Mouse (Mus musculus) testis, adult 2 months (tissue): ENCODE measurements at regions not wholly inside any gene's neighbourhood (a gene's known extent, or its start where the extent isn't known, plus 50 kb on each side); places are given as distances from the start of the nearest gene placed in this dataset.
"Not testable (repeated sequence)": the region's sequence is repeated elsewhere in the genome, so short reads cannot be mapped to it uniquely, and the experiment has no call there.

Experiments
- H3K27ac ChIP-seq: fragments of 200-500 bp; 2 replicates; pipeline ENCODE4 v1.5.1; 2012; ENCODE audit warnings: low read depth, low read length; ENCODE audit not compliant: control insufficient read depth, insufficient read depth
- H3K27me3 ChIP-seq: fragments of 200-500 bp; 2 replicates; pipeline ENCODE4 v1.6.1; 2012; ENCODE audit warnings: mild to moderate bottlenecking, low read length, moderate library complexity; ENCODE audit not compliant: control insufficient read depth, insufficient read depth
- H3K36me3 ChIP-seq: fragments of 200-500 bp; 2 replicates; pipeline ENCODE4 v1.6.1; 2012; ENCODE audit warnings: mild to moderate bottlenecking, low read length; ENCODE audit not compliant: control insufficient read depth, insufficient read depth
- H3K4me1 ChIP-seq: fragments of 200-500 bp; 2 replicates; pipeline ENCODE4 v1.6.1; 2012; ENCODE audit warnings: low read length; ENCODE audit not compliant: control insufficient read depth, insufficient read depth
- H3K4me3 ChIP-seq: fragments of 200-500 bp; 2 replicates; pipeline ENCODE4 v1.5.1; 2012; ENCODE audit warnings: low read depth, mild to moderate bottlenecking, low read length, moderate library complexity, mixed read lengths; ENCODE audit not compliant: control insufficient read depth
- CTCF ChIP-seq: fragments of 200-500 bp; IDR thresholded peaks from 2 replicates; pipeline ENCODE4 v1.5.1; 2012; ENCODE audit warnings: low read depth, mild to moderate bottlenecking, inconsistent platforms, low read length, moderate library complexity; ENCODE audit not compliant: control insufficient read depth, insufficient read depth, insufficient replicate concordance
- POLR2A ChIP-seq: fragments of 200-500 bp; IDR thresholded peaks from 2 replicates; pipeline ENCODE4 v1.6.1; 2012; ENCODE audit warnings: low read depth, mild to moderate bottlenecking, inconsistent platforms, low read length, moderate library complexity; ENCODE audit not compliant: control insufficient read depth

DNA sequence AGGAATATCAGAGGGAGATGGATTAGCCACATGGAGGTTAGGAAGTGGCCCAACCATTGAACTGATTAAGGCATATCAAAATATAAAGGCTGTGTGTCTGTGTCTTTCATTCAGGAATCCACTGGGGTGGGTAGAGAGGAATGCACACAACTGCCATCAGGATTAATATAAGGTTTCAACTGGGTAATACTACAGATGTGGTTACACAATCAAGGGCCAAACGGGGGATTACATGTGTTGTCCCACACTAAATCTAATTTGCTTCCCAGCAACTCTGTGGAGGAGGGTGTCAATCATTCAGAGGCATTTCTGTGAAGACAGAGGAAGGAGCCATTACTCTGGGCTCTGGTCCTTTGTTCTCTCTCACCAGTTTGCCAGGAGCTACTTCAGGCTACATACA lies 416.0 kb upstream of the Zfp960 start:
- Histone ChIP-seq H3K27ac (no peak overlapping the region), H3K27me3 (no peaks in the 10 kb centered on the region), H3K4me1 (no peaks in the 10 kb centered on the region), H3K36me3 (no peaks in the 10 kb centered on the region), H3K4me3 (no peak overlapping the region)
- TF ChIP-seq CTCF = no peak
- no peak for TF ChIP-seq POLR2A

DNA sequence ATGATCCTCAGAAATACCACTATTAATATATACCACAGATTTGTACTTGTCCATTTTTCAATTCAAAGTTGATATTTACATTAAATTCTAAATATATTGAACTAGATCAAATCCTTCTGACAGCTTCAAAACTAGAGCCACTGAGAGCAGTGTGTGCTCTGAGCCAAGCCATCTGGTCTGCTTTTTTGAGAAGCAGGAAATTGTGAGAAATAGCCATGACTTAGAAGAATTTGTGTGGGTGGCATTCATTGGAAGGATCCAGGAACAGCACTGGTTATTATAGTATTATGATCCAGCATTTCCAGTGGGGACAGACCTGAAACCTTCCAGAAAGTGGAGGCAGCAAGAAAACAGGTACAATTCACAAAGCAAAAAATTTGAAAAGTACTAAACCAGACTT lies 398.7 kb upstream of the Zfp960 start:
- no peaks in the 10 kb centered on the region for H3K36me3 ChIP-seq
- TF ChIP-seq CTCF (no peak), POLR2A (no peak)
- no peaks in the 10 kb centered on the region for H3K27me3 ChIP-seq
- no peak overlapping the region for H3K4me3 ChIP-seq
- no peak overlapping the region for H3K27ac ChIP-seq
- H3K4me1 ChIP-seq = no peaks in the 10 kb centered on the region

DNA sequence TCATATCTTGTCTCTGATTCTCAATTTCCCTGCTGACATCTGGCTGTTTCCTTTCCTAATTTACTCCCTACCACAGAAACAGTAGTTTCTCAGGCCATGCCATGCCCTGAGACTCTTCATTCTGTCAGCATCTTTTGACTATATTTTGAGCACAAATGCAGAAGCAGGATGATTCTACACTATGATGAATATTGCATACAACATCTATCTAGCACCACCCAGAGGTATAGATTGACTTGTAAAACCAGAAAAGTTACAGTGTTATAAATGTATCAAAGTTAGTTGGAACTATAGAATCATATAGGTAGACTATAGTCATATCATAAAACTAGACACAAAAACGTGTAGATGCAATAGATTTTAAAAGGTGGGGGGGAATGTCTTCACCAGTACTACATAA lies 396.3 kb upstream of the Zfp960 start:
- no peaks in the 10 kb centered on the region for H3K36me3 ChIP-seq
- H3K4me3 ChIP-seq = no peak overlapping the region
- H3K4me1 ChIP-seq = no peaks in the 10 kb centered on the region
- no peak for TF ChIP-seq CTCF
- TF ChIP-seq POLR2A = no peak
- H3K27me3 ChIP-seq = no peaks in the 10 kb centered on the region
- no peak overlapping the region for H3K27ac ChIP-seq

GRCm38 (mm10) chr17:16704199-16704598 lies 359.7 kb upstream of the Zfp960 start:
- H3K4me3 ChIP-seq = no peak overlapping the region
- no peak overlapping the region for H3K27ac ChIP-seq
- no peaks in the 10 kb centered on the region for H3K27me3 ChIP-seq
- H3K36me3 ChIP-seq = no peaks in the 10 kb centered on the region
- TF ChIP-seq CTCF = no peak
- no peak for TF ChIP-seq POLR2A
- no peaks in the 10 kb centered on the region for H3K4me1 ChIP-seq

DNA sequence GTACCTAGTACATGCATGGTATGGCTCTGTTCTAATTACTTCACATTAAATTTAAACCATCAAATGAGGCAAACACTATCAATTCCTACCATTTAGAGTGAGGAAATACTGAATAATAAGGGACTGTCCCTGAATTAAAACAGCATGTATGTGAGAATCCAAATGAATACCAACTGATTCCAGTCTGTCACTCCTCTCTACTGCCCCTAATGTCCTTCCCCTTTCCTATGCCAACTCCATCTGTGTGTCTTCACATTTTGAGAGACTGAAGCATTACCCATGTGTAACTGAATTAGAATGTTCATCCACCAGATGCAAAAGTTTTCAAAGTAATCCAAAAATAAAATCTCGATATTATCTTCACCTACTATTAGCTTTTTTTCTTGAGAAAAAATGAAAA lies 358.0 kb upstream of the Zfp960 start:
- TF ChIP-seq CTCF (no peak), POLR2A (no peak)
- no peak overlapping the region for H3K27ac ChIP-seq
- H3K4me1 ChIP-seq = no peaks in the 10 kb centered on the region
- no peaks in the 10 kb centered on the region for H3K36me3 ChIP-seq
- no peaks in the 10 kb centered on the region for H3K27me3 ChIP-seq
- no peak overlapping the region for H3K4me3 ChIP-seq

GRCm38 (mm10) chr17:16726904-16727303 lies 337.0 kb upstream of the Zfp960 start:
- Histone ChIP-seq H3K36me3 (no peaks in the 10 kb centered on the region), H3K4me3 (no peak overlapping the region), H3K27me3 (no peaks in the 10 kb centered on the region), H3K4me1 (no peaks in the 10 kb centered on the region), H3K27ac (no peak overlapping the region)
- TF ChIP-seq POLR2A (no peak), CTCF (no peak)

- no peaks in the 10 kb centered on the region for H3K4me1 ChIP-seq
- no peak overlapping the region for H3K4me3 ChIP-seq
- TF ChIP-seq CTCF (no peak), POLR2A (no peak)
- H3K27me3 ChIP-seq = no peaks in the 10 kb centered on the region
- no peaks in the 10 kb centered on the region for H3K36me3 ChIP-seq
- H3K27ac ChIP-seq = no peak overlapping the region
Observed at GRCm38 (mm10) chr17:16753090-16753489, 310.8 kb upstream of the Zfp960 start.

GRCm38 (mm10) chr17:16770587-16770986 lies 293.3 kb upstream of the Zfp960 start:
- not testable (repeated sequence) for H3K27me3 ChIP-seq, H3K36me3 ChIP-seq, H3K27ac ChIP-seq, H3K4me3 ChIP-seq, H3K4me1 ChIP-seq
